Mouse (Mus musculus): ENCODE results near the gene Olfr1280.
"Not testable (repeated sequence)": the region's sequence is repeated elsewhere in the genome, so short reads cannot be mapped to it uniquely, and the experiment has no call there.

The Olfr1280 gene

DNA sequence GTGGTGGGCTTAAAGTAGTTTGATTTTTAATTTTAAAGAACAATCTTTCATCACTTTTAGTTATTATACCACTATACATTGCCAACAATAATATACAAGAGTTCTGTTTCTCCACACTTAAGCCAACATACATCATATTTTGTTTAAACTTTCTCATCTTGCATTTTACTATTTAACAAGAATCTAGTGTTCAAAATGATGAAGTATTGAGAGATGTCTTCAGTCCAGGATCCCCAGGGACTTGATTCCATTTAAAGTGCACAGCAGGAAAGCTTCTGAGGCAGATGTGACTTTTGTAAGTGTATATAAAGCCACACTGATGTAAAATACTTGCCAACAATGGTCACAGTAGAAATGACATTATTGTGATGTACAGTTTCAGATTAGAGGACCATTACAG lies at the start of gene Olfr1280:
TSS of gene Olfr1280 (plus strand) at position 301 of the 400 bp plus-strand sequence.
- DNase-seq (ENCODE audit: low read depth, low spot score): no peak
- Histone ChIP-seq H3K36me3 (ENCODE audit: control insufficient read depth, insufficient read depth, low read length, poor library complexity, severe bottlenecking) (no peaks in the 10 kb centered on the region), H3K27me3 (ENCODE audit: control insufficient read depth, insufficient read depth, low read length, poor library complexity, severe bottlenecking) (no peaks in the 10 kb centered on the region)

DNA sequence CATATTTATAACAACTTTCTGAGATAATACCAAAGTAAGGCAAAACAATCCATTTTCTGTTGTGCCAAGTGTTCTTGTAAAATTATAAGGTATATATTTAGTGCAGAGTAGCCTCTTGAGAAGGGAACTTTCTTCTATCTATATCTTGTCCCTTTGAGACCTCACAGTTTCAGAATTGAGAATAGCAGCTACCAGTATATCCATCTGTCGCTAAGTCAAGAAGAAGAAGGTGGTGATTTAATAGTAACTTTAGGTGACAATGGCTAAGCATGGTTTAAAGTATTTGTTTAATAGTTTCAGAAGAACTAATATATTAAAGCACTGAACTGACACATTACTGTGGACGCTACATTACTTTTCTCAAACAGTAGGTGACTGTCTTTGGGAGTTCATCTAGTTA lies 39.8 kb upstream of the Olfr1280 start, which contains the start of gene Olfr1277:
TSS of gene Olfr1277 (minus strand) at position 101 of the 400 bp plus-strand sequence.
- Histone ChIP-seq H3K36me3 (ENCODE audit: control insufficient read depth, insufficient read depth, low read length, poor library complexity, severe bottlenecking) (no peaks in the 10 kb centered on the region), H3K27me3 (ENCODE audit: control insufficient read depth, insufficient read depth, low read length, poor library complexity, severe bottlenecking) (no peaks in the 10 kb centered on the region)
- DNase-seq (ENCODE audit: low read depth, low spot score): no peak

DNA sequence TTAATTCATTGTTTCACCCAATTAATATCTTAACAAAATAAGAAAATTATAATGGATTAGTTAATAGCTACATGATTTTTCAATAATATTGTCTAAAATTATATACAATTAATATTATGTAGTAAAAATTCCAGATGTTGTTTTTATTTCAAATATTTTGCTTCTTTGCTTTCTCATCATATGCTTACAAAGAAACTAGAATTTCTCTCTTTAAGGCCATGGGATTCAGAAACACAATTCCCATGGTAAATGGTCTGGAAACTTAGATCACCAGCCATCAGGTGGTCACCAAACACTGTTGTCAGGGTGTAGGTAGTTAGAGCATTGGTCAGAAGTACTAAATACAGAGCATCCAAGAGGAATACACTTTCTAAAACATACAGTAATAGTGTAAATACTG lies 24.0 kb upstream of the Olfr1280 start, which contains the start of gene Olfr1278:
TSS of gene Olfr1278 (plus strand) at position 301 of the 400 bp plus-strand sequence.
- H3K27me3 ChIP-seq (ENCODE audit: control insufficient read depth, insufficient read depth, low read length, poor library complexity, severe bottlenecking): no peaks in the 10 kb centered on the region
- DNase-seq (ENCODE audit: low read depth, low spot score): no peak

DNA sequence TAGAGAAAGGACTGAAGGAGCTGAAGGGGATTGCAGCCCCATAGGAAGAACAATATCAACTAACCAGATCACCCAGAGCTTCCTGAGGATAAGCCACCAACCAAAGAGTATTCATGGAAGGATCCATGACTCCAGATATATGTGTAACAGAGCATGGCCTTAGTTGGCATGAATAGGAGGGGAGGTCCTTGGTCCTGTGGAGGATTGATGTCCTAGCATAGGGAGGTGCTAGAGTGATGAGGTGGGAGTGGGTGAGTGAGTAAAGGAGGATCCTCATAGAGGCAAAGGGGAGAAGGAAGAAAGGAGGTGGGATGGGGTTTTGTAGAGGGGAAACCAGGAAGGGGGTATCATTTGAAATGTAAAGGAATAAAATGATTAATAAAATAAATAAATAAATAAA lies 15.3 kb upstream of the Olfr1280 start:
- Histone ChIP-seq H3K36me3 (ENCODE audit: control insufficient read depth, insufficient read depth, low read length, poor library complexity, severe bottlenecking) (no peaks in the 10 kb centered on the region), H3K27me3 (ENCODE audit: control insufficient read depth, insufficient read depth, low read length, poor library complexity, severe bottlenecking) (no peaks in the 10 kb centered on the region)
- no peak for DNase-seq (ENCODE audit: low read depth, low spot score)

More for the DNA sequence above, 24.0 kb upstream of the Olfr1280 start, which contains the start of gene Olfr1278:
- no peaks in the 10 kb centered on the region for H3K36me3 ChIP-seq (ENCODE audit: control insufficient read depth, insufficient read depth, low read length, poor library complexity, severe bottlenecking)

DNA sequence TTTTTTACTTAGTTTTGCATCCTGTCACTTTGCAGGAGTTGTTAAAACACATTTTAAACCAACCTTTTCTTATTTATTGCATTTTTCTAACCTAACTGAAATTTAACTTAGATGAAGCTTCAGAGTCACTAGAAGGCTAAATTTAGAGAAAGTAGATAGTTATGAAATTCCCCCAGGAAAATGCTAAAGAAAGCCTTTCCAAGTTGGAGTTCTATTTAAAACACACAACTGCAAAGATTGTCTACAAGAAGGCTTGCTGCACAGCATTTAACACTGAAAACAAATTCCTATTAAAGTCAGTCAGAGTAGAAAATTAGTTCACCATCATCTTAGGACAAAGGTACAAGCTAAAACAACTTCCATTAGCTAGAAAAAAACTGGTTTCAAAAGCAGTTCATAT lies 13.4 kb upstream of the Olfr1280 start, which contains the start of gene Olfr1279:
TSS of gene Olfr1279 (plus strand) at position 262 of the 400 bp plus-strand sequence.
- Histone ChIP-seq H3K27me3 (ENCODE audit: control insufficient read depth, insufficient read depth, low read length, poor library complexity, severe bottlenecking) (no peaks in the 10 kb centered on the region), H3K36me3 (ENCODE audit: control insufficient read depth, insufficient read depth, low read length, poor library complexity, severe bottlenecking) (no peaks in the 10 kb centered on the region)
- DNase-seq (ENCODE audit: low read depth, low spot score): no peak

DNA sequence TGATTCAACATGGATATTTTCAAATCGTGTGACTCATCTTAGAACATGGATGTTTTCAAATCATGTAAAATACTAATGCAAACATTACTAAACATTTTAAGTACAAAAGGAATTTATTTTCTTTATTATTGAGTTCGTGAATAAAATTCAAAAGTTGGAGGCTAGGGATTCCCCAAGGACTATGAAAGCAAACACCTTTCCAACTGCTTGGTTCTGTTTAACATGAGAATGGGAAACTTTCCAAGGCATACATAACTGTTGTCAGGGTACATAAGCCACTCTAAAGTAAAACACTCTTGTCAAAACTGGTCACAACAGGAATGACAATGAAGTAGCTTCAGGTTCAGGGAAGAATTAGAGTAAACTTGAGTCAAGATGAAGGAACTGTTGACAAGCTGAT lies 12.4 kb downstream of the Olfr1280 start, which contains the start of gene Olfr1281:
TSS of gene Olfr1281 (plus strand) at position 301 of the 400 bp plus-strand sequence.
- no peaks in the 10 kb centered on the region for H3K36me3 ChIP-seq (ENCODE audit: control insufficient read depth, insufficient read depth, low read length, poor library complexity, severe bottlenecking)
- DNase-seq (ENCODE audit: low read depth, low spot score): no peak
- no peaks in the 10 kb centered on the region for H3K27me3 ChIP-seq (ENCODE audit: control insufficient read depth, insufficient read depth, low read length, poor library complexity, severe bottlenecking)

DNA sequence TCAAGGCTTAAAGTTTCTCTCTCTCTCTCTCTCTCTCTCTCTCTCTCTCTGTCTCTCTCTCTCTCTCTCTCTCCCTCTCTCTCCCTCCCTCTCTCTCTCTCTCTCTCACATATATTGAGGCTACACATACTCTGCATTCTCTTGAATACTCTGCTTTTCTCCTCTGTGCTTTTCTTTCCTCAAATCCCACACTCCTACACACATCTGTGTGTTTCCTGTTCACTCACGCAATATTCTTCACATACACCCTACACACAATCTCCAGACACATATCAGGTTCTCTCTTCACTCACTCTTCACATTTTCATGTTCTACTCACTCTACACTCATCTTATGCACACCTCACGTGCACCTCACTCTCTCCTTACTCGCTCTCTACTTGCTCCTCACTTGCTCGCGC lies 19.9 kb downstream of the Olfr1280 start:
- DNase-seq (ENCODE audit: low read depth, low spot score); H3K36me3 ChIP-seq (ENCODE audit: control insufficient read depth, insufficient read depth, low read length, poor library complexity, severe bottlenecking); H3K27me3 ChIP-seq (ENCODE audit: control insufficient read depth, insufficient read depth, low read length, poor library complexity, severe bottlenecking): not testable (repeated sequence)

DNA sequence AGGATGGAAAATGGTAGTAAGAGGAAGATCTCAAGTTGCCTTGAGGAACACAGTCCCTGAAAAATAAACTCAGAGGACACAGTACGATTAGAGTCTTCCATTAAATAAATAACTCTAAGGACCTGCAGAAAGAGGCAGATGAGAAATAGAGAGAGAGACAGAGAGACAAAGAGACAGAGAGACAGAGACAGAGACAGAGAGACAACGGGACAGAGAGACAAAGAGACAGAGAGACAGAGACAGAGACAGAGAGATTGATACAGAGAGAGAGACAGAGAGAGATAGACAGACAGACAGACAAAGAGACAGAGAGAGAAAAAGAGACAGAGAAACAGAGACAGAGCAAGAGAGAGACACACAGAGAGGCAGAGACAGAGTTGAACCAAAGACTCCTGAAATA lies 22.2 kb downstream of the Olfr1280 start, which contains the start of gene Olfr1282:
TSS of gene Olfr1282 (minus strand) at position 101 of the 400 bp plus-strand sequence.
- H3K27me3 ChIP-seq (ENCODE audit: control insufficient read depth, insufficient read depth, low read length, poor library complexity, severe bottlenecking): no peaks in the 10 kb centered on the region
- H3K36me3 ChIP-seq (ENCODE audit: control insufficient read depth, insufficient read depth, low read length, poor library complexity, severe bottlenecking): no peaks in the 10 kb centered on the region
- no peak for DNase-seq (ENCODE audit: low read depth, low spot score)

DNA sequence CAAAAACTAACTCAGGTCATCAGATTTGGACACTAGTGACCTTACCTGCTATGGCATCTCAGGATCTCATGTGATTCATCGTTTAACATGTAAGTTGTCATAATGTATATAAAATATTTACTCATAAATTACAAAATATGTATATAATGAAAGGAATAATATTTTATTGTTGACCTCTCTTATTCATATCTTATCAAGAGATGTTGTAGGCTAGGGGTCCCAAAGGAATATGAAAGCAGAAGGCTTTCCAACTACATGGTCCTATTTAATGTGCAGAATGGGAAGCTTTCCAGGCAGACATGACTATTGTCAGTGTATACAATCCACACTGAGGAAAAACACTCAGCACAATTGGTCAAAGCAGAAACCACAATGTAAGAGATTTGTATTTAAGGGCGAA lies 52.7 kb downstream of the Olfr1280 start, which contains the start of gene Olfr1283:
TSS of gene Olfr1283 (plus strand) at position 301 of the 400 bp plus-strand sequence.
- no peak for DNase-seq (ENCODE audit: low read depth, low spot score)
- H3K27me3 ChIP-seq (ENCODE audit: control insufficient read depth, insufficient read depth, low read length, poor library complexity, severe bottlenecking): no peaks in the 10 kb centered on the region

DNA sequence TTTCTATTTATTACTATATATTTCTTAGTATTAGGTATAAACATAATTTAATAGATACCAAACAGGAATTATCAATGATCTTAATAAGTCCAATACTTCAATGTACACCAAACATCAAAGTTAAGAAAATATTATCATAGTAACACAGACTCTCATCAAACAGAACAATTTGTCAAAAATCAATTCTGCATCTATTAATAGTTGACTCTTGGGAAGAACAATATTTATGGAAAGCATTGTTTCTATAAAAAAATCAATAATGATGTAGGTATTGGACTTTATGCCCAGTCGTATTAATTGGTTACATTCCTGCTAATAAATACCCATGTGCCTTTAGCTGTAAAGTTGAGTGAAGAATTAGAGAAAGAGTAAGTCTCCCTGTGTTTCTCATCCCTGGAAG lies 61.4 kb downstream of the Olfr1280 start, which contains the start of gene Olfr1284:
TSS of gene Olfr1284 (plus strand) at position 301 of the 400 bp plus-strand sequence.
- DNase-seq (ENCODE audit: low read depth, low spot score): no peak
- H3K36me3 ChIP-seq (ENCODE audit: control insufficient read depth, insufficient read depth, low read length, poor library complexity, severe bottlenecking): no peaks in the 10 kb centered on the region
- H3K27me3 ChIP-seq (ENCODE audit: control insufficient read depth, insufficient read depth, low read length, poor library complexity, severe bottlenecking): no peaks in the 10 kb centered on the region

More for the DNA sequence above, 52.7 kb downstream of the Olfr1280 start, which contains the start of gene Olfr1283:
- no peaks in the 10 kb centered on the region for H3K36me3 ChIP-seq (ENCODE audit: control insufficient read depth, insufficient read depth, low read length, poor library complexity, severe bottlenecking)

Data from splenic B cell, adult 2 months (primary cell).